In the genomic region with DNA sequence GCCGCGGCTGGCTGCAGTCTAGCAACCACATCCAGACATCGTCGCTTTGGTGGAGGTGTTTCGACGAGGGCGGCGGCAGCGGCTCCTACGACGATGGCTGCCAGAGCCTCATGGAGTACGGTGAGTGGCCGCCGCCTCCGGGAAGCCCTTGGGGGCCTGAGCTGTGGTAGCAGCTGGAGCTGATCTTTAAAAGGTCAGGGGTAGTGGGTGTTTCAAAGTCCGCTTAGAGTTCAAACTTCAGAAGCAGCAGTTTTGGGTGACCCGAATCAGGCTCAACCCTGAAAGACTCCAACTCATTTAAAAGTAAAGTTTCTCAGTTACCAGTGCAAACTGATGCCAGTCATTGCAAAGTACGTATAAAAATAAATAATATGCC, we compare ENCODE assay signal across 8 mouse cellular contexts. TPM values are rescaled to one million over a fixed set of nuclear protein-coding genes. Genes with fewer than 3 reads are reported as not detected.
DNase-seq lines count a peak whose midpoint lies in the region; ATAC-seq lines count a peak whose summit lies in the region.

No protein-coding gene starts in this region.

- no peaks in the 10 kb centered on the region for H3K36me3 ChIP-seq in heart, embryonic 14.5 days (ENCODE audit: control insufficient read depth, insufficient read depth, low read length)
- H3K36me3 ChIP-seq in hindbrain, embryonic 14.5 days (replicated peaks; ENCODE audit: control insufficient read depth, insufficient read depth), result no peaks in the 10 kb centered on the region

- peak overlapping the region; percentile 59 to 78 for H3K4me3 ChIP-seq in heart, embryonic 14.5 days (ENCODE audit: control insufficient read depth in 1 of 2, insufficient read depth in 1 of 2, low read depth in 1 of 2, low read length in 2 of 2)
- H3K4me3 ChIP-seq in brown adipose tissue, adult 24 weeks (ENCODE audit: insufficient read depth, low read depth, low read length), result peak overlapping the region; percentile 44
- H3K4me3 ChIP-seq in hindbrain, embryonic 14.5 days (replicated peaks; ENCODE audit: low read length), result peak overlapping the region; percentile 58

- H3K4me1 ChIP-seq in heart, embryonic 14.5 days (ENCODE audit: control insufficient read depth in 2 of 2, insufficient read depth in 2 of 2, low read length in 2 of 2), result peaks cover 4 to 18% of the 10 kb centered on the region in 2 experiments; a peak in 3 of 4 replicates
- H3K4me1 ChIP-seq in brown adipose tissue, adult 24 weeks (ENCODE audit: control insufficient read depth, insufficient read depth, insufficient read length, low read length), result peaks cover 2% of the 10 kb centered on the region; the same call in 1 of the 2 replicates
- H3K4me1 ChIP-seq in hindbrain, embryonic 14.5 days (replicated peaks; ENCODE audit: control insufficient read depth, insufficient read depth, low read length), result 0 out of 2 replicates have a peak, but pooled peaks cover 2% of the 10 kb centered on the region

- WGBS in heart, embryonic 14.5 days, result 4% methylated on average over 18 of the region's 18 CpGs
- WGBS in hindbrain, embryonic 14.5 days, result 5% methylated on average over 18 of the region's 18 CpGs

- H3K9ac ChIP-seq in heart, embryonic 14.5 days (ENCODE audit: low read length), result peak overlapping the region; percentile 89
- H3K9ac ChIP-seq in hindbrain, embryonic 14.5 days, result peak overlapping the region; percentile 61

- intact Hi-C loops in heart, postnatal 25 days (cut with DNase I), result no loop called here
- intact Hi-C loops in left cerebral cortex, postnatal 4 days (cut with DNase I), result loop anchor here (10.0 kb wide), 2 partner anchors 300 to 450 kb away; a partner anchor contains a TSS

- peak overlapping the region; percentile 84 for H3K4me2 ChIP-seq in heart, embryonic 14.5 days (ENCODE audit: low read length)
- H3K4me2 ChIP-seq in hindbrain, embryonic 14.5 days (replicated peaks), result peak overlapping the region; percentile 90

- no peak for ATAC-seq in heart, embryonic 14.5 days (ENCODE audit: insufficient number of reproducible peaks, insufficient read depth, low FRiP score, low read depth)
- no peak for ATAC-seq in hindbrain, embryonic 14.5 days (ENCODE audit: low FRiP score)
- peak; percentile 20; the same call in 1 of the 2 replicates for ATAC-seq in megakaryocyte-erythroid progenitor cell, adult 5-6 weeks (replicated peaks; ENCODE audit: low FRiP score, low TSS enrichment, poor library complexity, severe bottlenecking)
- no peak for ATAC-seq in monocyte, adult 5-6 weeks (replicated peaks; ENCODE audit: insufficient number of reproducible peaks, low FRiP score, low TSS enrichment, poor library complexity, severe bottlenecking)

- peaks cover 3% of the 10 kb centered on the region; the same call in 1 of the 2 replicates for H3K27me3 ChIP-seq in heart, embryonic 14.5 days (ENCODE audit: control insufficient read depth, insufficient read depth, low read length)
- peaks cover 43% of the 10 kb centered on the region for H3K27me3 ChIP-seq in hindbrain, embryonic 14.5 days (ENCODE audit: control insufficient read depth, insufficient read depth, low read length)

- peak overlapping the region; percentile 15 to 68; a peak in 3 of 4 replicates for H3K27ac ChIP-seq in heart, embryonic 14.5 days (replicated peaks in 1 of 2; ENCODE audit: control insufficient read depth in 1 of 2, insufficient read depth in 1 of 2, low read depth in 2 of 2, low read length in 2 of 2)
- H3K27ac ChIP-seq in brown adipose tissue, adult 24 weeks (replicated peaks; ENCODE audit: low read depth, low read length), result no peak overlapping the region
- H3K27ac ChIP-seq in hindbrain, embryonic 14.5 days, result no peak overlapping the region

- H3K9me3 ChIP-seq in heart, embryonic 14.5 days (ENCODE audit: control insufficient read depth, low read length), result no peaks in the 10 kb centered on the region
- H3K9me3 ChIP-seq in hindbrain, embryonic 14.5 days (ENCODE audit: control insufficient read depth, low read length), result no peaks in the 10 kb centered on the region

- no peak for DNase-seq in heart, postnatal 25 days (ENCODE audit: low spot score)
- no peak for DNase-seq in hindbrain, embryonic 14.5 days (ENCODE audit: low spot score)
- no peak for DNase-seq in retina, embryonic 14.5 days (ENCODE audit: low spot score)
- no peak for DNase-seq in left cerebral cortex, postnatal 4 days

RNA-seq across cellular contexts. Expression of a gene that starts 0.5 kb away (rescaled TPM):
- 162 and 170 TPM in 2 replicates for polyA plus RNA-seq in heart, embryonic 14.5 days (2014; fragmentation: Nextera tagmentation; extraction: Ambion mirVana)
- total RNA-seq in heart, postnatal 25 days (2021), result 100 to 1,000 TPM; 121 to 130 TPM
- 0.87 and 1.3 TPM in 2 replicates for polyA plus RNA-seq in brown adipose tissue, adult 24 weeks (2012; ENCODE audit: insufficient read depth, insufficient read length, missing spikeins)
- polyA plus RNA-seq in hindbrain, embryonic 14.5 days (2014; fragmentation: Nextera tagmentation; extraction: Ambion mirVana), result 9.6 and 10.5 TPM in 2 replicates
- not detected in 2 replicates for total RNA-seq in megakaryocyte-erythroid progenitor cell, adult 5-6 weeks (2014; fragmentation: Nextera tagmentation)
- 0.88 and 1.1 TPM in 2 replicates for total RNA-seq in megakaryocyte-erythroid progenitor cell, adult 5-6 weeks (2017)
- 1 to 10 TPM; 4.5 to 5.6 TPM for total RNA-seq in left cerebral cortex, postnatal 4 days (2021)
- total RNA-seq in monocyte, adult 5-6 weeks (2017), result 2.4 to 14.3 TPM (median 11.1 TPM) in 3 replicates

RNA-seq across cellular contexts. Expression of a gene that starts 58.7 kb away (rescaled TPM):
- not detected in 2 replicates for polyA plus RNA-seq in heart, embryonic 14.5 days (2014; fragmentation: Nextera tagmentation; extraction: Ambion mirVana)
- total RNA-seq in heart, postnatal 25 days (2021), result not detected
- polyA plus RNA-seq in brown adipose tissue, adult 24 weeks (2012; ENCODE audit: insufficient read depth, insufficient read length, missing spikeins), result not detected in 2 replicates
- polyA plus RNA-seq in hindbrain, embryonic 14.5 days (2014; fragmentation: Nextera tagmentation; extraction: Ambion mirVana), result 0.10 and 0.28 TPM in 2 replicates
- not detected in 2 replicates for total RNA-seq in megakaryocyte-erythroid progenitor cell, adult 5-6 weeks (2014; fragmentation: Nextera tagmentation)
- total RNA-seq in megakaryocyte-erythroid progenitor cell, adult 5-6 weeks (2017), result not detected in 2 replicates
- total RNA-seq in left cerebral cortex, postnatal 4 days (2021), result not detected
- total RNA-seq in monocyte, adult 5-6 weeks (2017), result not detected in 3 replicates

Comparison
In these comparisons a context has a peak if more than half of its experiments do, and no peak if none do; other contexts are left out.
1. H3K27ac ChIP-seq: peak in heart, embryonic 14.5 days (2 of 2); none in brown adipose tissue, adult 24 weeks (single experiment) and hindbrain, embryonic 14.5 days (single experiment).
2. Peak in every context shown above with its lines, with median percentiles within 50 percentile points of each other: H3K4me3 ChIP-seq.